Mouse (Mus musculus): ENCODE results near the gene Olfr1290. TPM values are rescaled to one million over a fixed set of nuclear protein-coding genes. Genes with fewer than 3 reads are reported as not detected.

Gene Olfr1290
- polyA plus RNA-seq, 1 experiment from 2014 or later: not detected

Other genes with a start within 250 kb of the Olfr1290 start
- not detected in 2 replicates for gene Olfr1276, start 239.3 kb downstream of the Olfr1290 start, polyA plus RNA-seq (2015; fragmentation: Nextera tagmentation; extraction: Ambion mirVana)
- gene Olfr1277, start 219.7 kb downstream of the Olfr1290 start, polyA plus RNA-seq (2015; fragmentation: Nextera tagmentation; extraction: Ambion mirVana): not detected in 2 replicates
- not detected in 2 replicates for gene Olfr1278, start 203.7 kb downstream of the Olfr1290 start, polyA plus RNA-seq (2015; fragmentation: Nextera tagmentation; extraction: Ambion mirVana)
- gene Olfr1279, start 193.2 kb downstream of the Olfr1290 start, polyA plus RNA-seq (2015; fragmentation: Nextera tagmentation; extraction: Ambion mirVana): not detected in 2 replicates
- not detected in 2 replicates for gene Olfr1280, start 179.8 kb downstream of the Olfr1290 start, polyA plus RNA-seq (2015; fragmentation: Nextera tagmentation; extraction: Ambion mirVana)
- not detected in 2 replicates for gene Olfr1281, start 167.3 kb downstream of the Olfr1290 start, polyA plus RNA-seq (2015; fragmentation: Nextera tagmentation; extraction: Ambion mirVana)
- not detected in 2 replicates for gene Olfr1282, start 157.8 kb downstream of the Olfr1290 start, polyA plus RNA-seq (2015; fragmentation: Nextera tagmentation; extraction: Ambion mirVana)
- gene Olfr1283, start 127.0 kb downstream of the Olfr1290 start, polyA plus RNA-seq (2015; fragmentation: Nextera tagmentation; extraction: Ambion mirVana): not detected in 2 replicates
- not detected in 2 replicates for gene Olfr1284, start 118.3 kb downstream of the Olfr1290 start, polyA plus RNA-seq (2015; fragmentation: Nextera tagmentation; extraction: Ambion mirVana)
- not detected in 2 replicates for gene Olfr1286, start 70.7 kb downstream of the Olfr1290 start, polyA plus RNA-seq (2015; fragmentation: Nextera tagmentation; extraction: Ambion mirVana)
- not detected in 2 replicates for gene Olfr1287, start 44.7 kb downstream of the Olfr1290 start, polyA plus RNA-seq (2015; fragmentation: Nextera tagmentation; extraction: Ambion mirVana)
- not detected in 2 replicates for gene Olfr1288, start 19.7 kb downstream of the Olfr1290 start, polyA plus RNA-seq (2015; fragmentation: Nextera tagmentation; extraction: Ambion mirVana)
- not detected in 2 replicates for gene Olfr1289, start 13.0 kb downstream of the Olfr1290 start, polyA plus RNA-seq (2015; fragmentation: Nextera tagmentation; extraction: Ambion mirVana)
- not detected in 2 replicates for gene Olfr1291-ps1, start 3.4 kb upstream of the Olfr1290 start, polyA plus RNA-seq (2015; fragmentation: Nextera tagmentation; extraction: Ambion mirVana)
- gene Olfr1293-ps, start 31.4 kb upstream of the Olfr1290 start, polyA plus RNA-seq (2015; fragmentation: Nextera tagmentation; extraction: Ambion mirVana): not detected in 2 replicates
- gene Olfr1294, start 46.5 kb upstream of the Olfr1290 start, polyA plus RNA-seq (2015; fragmentation: Nextera tagmentation; extraction: Ambion mirVana): not detected in 2 replicates
- not detected in 2 replicates for gene Olfr1295, start 75.9 kb upstream of the Olfr1290 start, polyA plus RNA-seq (2015; fragmentation: Nextera tagmentation; extraction: Ambion mirVana)
- gene Olfr1297, start 132.7 kb upstream of the Olfr1290 start, polyA plus RNA-seq (2015; fragmentation: Nextera tagmentation; extraction: Ambion mirVana): not detected in 2 replicates
- not detected in 2 replicates for gene Olfr1298, start 155.4 kb upstream of the Olfr1290 start, polyA plus RNA-seq (2015; fragmentation: Nextera tagmentation; extraction: Ambion mirVana)
- not detected in 2 replicates for gene Olfr1299, start 167.6 kb upstream of the Olfr1290 start, polyA plus RNA-seq (2015; fragmentation: Nextera tagmentation; extraction: Ambion mirVana)

Data from forebrain, embryonic 16.5 days (tissue).